Mouse (Mus musculus) E14TG2a.4 (cell line): Measurements from ENCODE around the gene Homer1.

Source experiments
- CTCF ChIP-seq: conservative IDR thresholded peaks from 2 replicates; pipeline ENCODE4 v1.5.1; 2014; ENCODE audit warnings: low read length
- POU5F1 ChIP-seq: IDR thresholded peaks from 2 replicates; pipeline ENCODE4 v1.6.1; 2014; ENCODE audit warnings: low read length, borderline replicate concordance

DNA sequence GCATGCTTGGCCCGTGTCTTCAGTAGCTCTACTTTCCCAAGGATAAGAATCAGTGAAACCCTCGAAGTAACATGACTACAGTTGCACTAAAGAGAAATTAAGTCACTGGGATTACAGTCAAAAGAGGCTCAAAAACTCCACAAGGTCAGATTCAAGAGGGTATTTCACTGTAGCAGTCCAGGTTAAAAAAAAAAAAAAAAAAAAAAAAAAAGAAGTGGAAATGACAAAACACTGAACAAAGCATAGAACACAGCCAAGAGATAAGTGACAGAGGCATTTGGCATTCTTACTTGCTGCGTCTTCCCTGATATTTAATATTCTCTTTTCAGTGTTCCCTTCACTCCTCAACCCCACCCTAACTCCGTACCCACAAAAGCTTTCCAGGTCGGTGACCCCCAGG lies 115.6 kb downstream of the Homer1 start:
- TF ChIP-seq CTCF: no peak
- TF ChIP-seq POU5F1: no peak
